Mouse (Mus musculus): ENCODE measurements at regions not wholly inside any gene's neighbourhood (a gene's known extent, or its start where the extent isn't known, plus 50 kb on each side); places are given as distances from the start of the nearest gene placed in this dataset.

- TF ChIP-seq CTCF (conservative IDR thresholded peaks at IDR 0.05; ENCODE audit: insufficient read depth, insufficient read length, low read depth, low read length) (no peak), POLR2A (IDR thresholded peaks at IDR 0.05; ENCODE audit: low read depth, low read length) (no peak)
Observed at GRCm38 (mm10) chr4:7527718-7528117, 711.1 kb downstream of the Car8 start.
